Mouse (Mus musculus) ovary, postnatal 10 days (tissue): ENCODE data around the gene Ramp1.

ENCODE experiments used
- DNase-seq: peaks from one replicate; pipeline ENCODE4 v3.0.0; 2022; ENCODE audit warnings: low spot score

Ramp1 gene

GRCm38 (mm10) chr1:91199793-91200192 lies 20.2 kb downstream of the Ramp1 start:
- DNase-seq, result no peak

GRCm38 (mm10) chr1:91201122-91201521 lies 21.5 kb downstream of the Ramp1 start:
- DNase-seq, result no peak

- DNase-seq, result no peak
Measured at GRCm38 (mm10) chr1:91204221-91204765, 24.7 kb downstream of the Ramp1 start.

DNA sequence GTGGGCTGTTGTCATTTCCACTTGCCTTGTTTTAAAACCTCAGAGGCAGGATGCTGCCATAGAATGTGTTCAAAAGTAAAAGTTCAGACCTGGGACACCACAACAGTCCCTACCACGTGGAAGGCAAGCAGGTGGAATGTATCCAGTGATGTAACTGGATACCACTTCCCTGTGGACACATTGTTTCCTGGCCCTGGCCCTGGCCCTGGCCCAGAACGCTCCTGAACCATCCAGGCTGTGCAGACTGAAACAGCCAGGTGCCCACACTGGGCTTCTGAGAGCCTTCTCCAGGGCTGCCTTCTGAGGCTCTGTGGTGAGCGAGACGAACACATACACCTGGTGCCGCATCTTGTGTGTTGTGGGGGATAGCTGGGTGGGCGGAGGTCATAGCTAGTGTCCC lies 26.0 kb downstream of the Ramp1 start:
- DNase-seq, result no peak

DNA sequence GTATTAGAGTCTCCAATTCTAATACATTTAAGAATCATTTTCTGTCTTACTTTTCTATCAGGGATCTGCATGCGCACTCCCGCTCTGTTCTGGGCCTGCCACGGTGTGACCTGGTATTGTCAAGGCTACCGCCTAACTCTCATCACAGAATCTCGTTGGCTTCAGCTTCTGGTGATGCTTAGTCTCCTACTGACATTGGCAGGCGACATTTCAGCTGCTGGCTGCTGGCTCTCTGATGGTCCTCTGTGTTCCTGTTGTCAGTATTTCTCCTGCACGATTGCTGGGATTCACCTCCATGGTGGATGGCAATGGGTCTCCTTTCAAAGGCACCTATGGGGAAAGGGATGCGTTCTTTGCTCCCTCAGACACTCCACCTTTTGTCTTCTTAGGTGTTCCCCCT lies 26.7 kb downstream of the Ramp1 start:
- no peak for DNase-seq

GRCm38 (mm10) chr1:91206873-91207272 lies 27.3 kb downstream of the Ramp1 start:
- DNase-seq, result no peak

GRCm38 (mm10) chr1:91207334-91208074 lies 27.9 kb downstream of the Ramp1 start:
- DNase-seq, result no peak

GRCm38 (mm10) chr1:91209343-91209742 lies 29.7 kb downstream of the Ramp1 start:
- no peak for DNase-seq

DNA sequence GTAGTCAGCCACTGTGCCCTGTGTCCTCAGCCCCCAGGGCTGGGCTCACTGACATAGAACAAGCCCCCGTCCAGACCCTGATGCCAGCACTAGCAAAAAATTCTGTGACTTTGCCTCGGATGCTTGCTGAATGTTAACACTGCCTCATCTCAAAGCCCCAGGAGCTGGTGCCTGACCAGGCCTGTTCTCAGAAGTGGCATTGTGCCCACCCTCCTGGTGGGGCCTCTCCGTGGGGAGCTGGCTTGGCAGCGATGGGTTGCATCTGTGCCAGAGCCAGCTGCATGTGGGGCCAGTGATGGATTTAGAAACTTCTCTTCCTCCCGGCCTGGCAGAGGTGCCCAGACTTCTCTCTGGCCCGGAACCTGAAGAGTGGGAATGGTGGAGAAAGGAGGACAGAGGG lies 30.2 kb downstream of the Ramp1 start:
- DNase-seq, result peak; percentile 33

- DNase-seq, result no peak
Measured at GRCm38 (mm10) chr1:91211099-91211498, 31.5 kb downstream of the Ramp1 start.

GRCm38 (mm10) chr1:91211591-91212008 lies 32.0 kb downstream of the Ramp1 start:
- no peak for DNase-seq

- no peak for DNase-seq
Measured at GRCm38 (mm10) chr1:91215264-91215663, 35.6 kb downstream of the Ramp1 start.

GRCm38 (mm10) chr1:91215981-91216380 lies 36.4 kb downstream of the Ramp1 start:
- DNase-seq, result no peak

DNA sequence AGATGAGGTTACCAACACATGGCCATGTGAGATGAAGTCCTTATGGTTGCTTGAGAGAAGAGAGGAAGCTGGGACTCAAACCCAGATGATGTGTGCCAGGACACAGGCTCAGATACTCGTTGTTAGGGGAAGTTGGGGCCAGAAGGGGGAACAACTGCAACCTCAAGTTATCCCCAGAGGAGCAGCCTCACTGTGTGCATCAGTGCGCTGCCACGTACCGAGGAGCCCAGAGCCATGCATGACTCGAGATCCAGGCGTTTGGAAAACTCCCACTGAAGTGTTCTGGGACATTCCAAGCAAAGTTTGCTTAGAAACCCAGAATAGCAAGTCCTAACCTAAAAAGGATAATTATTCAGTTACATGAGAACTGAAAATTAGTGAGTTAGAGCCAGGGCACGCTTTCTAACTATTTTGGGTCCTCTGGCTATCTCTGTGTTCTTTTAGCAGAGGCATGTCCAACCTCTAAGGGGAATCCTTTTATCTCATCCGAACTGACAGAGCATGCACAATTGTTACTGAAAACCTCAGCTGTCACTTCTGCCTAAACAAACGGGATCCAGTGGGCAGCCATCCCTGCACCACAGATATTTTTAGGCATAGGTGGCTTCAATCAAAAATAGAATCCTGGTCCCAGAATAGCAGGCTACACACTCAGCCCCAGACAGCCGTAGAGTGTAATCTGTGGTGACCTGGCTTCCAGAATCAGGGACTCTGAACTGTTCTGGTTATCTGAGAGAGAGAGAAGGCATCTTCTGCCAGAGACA lies 37.1 kb downstream of the Ramp1 start:
- DNase-seq, result no peak

- no peak for DNase-seq
Measured at GRCm38 (mm10) chr1:91219641-91220321, 40.2 kb downstream of the Ramp1 start.

- no peak for DNase-seq
Measured at GRCm38 (mm10) chr1:91220322-91220672, 40.7 kb downstream of the Ramp1 start.

DNA sequence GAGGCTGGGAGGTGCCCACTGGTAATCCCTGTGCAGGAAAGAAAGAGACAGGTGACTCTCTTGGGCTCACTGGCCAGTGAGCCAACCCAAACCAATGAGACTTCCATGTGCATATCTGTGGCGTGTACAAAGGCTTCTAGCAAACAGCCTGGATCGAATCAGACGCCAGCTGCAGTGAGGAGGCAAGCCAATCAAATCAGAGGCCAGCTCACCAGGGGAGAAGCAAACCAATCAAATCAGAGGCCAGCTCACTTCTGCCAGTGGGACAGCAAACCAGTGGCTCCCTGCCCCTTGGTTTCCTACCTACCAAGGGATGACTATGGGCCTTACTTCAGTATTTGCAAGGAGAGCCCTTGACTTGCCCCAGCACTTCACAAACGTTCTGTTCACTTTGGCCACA lies 46.9 kb downstream of the Ramp1 start:
- DNase-seq, result no peak

DNA sequence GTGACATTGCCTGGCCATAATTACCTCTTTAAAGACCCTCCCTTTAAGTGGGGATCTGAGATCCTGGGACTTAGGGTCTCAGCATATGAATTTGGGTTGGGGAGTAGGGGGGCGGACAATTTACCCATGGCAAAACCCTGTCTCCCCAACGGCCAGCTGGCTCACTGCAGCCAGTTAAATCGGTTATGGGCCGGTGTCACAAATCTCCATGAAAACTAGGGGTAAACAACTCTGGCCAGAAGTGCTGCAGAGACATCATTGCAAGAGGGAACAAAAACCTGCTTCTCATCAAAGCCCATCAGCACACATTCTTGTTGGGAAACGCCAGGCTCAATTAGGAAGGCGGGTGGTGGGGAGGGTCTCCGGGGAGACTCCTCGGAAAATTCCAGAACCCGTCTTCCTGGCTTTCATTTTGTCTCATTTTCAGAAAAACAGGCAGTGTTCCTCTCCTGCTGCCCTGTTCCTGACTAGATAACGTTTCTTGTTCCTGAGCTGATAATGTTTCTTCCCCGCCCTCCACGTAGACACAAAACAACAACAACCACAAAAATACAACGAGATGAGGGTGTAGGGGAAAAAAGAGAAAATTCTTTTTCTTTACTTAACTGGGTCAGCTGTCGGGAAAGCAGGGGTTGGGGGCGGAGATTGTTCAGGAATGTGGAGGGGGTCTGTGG lies 47.9 kb downstream of the Ramp1 start:
- DNase-seq, result no peak

DNA sequence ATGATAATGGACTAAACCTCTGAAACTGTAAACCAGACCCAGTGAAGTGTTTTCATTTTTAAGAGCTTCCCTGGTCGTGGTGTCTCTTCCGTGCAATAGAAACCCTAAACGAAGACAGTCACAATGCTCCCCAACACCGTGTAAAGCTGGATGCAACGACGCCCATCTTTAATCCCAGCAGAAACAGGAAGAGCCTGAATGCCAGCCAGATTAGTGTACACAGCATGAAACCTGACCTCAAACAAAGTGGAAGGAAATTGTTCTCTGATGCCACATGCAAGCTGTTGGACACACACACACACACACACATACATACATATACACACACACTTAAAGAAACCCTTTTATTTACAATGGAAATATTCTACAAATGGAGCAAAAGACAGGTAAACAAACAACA lies 51.5 kb downstream of the Ramp1 start:
- no peak for DNase-seq

GRCm38 (mm10) chr1:91231896-91232295 lies 52.3 kb downstream of the Ramp1 start:
- DNase-seq, result no peak

- no peak for DNase-seq
Measured at GRCm38 (mm10) chr1:91235395-91235794, 55.8 kb downstream of the Ramp1 start.

DNA sequence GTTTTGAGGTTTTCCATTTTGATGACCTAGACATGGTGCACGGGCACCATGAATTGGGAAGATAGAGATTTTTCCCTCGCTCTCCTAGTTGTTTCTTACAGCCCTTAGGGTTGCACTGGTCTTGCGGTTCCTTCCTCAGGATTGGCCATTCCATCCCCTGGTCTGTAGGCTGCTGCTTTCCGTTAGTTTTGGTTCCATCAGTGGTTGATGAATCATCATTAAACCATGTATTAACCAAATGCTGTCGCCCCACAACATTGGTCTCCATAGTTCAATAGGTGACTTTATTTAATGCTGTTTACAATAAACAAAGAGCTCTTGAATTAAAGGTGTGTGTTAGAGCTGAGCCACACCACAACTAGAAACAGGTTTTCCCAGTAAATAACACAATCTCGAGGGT lies 58.1 kb downstream of the Ramp1 start:
- DNase-seq, result no peak
